Mouse (Mus musculus) lung, postnatal 25 days (tissue): ENCODE measurements around the gene Cacna1h.

ENCODE experiments used
- DNase-seq: peaks from one replicate; pipeline ENCODE4 v3.0.0; 2022; ENCODE audit warnings: low spot score

Cacna1h gene

DNA sequence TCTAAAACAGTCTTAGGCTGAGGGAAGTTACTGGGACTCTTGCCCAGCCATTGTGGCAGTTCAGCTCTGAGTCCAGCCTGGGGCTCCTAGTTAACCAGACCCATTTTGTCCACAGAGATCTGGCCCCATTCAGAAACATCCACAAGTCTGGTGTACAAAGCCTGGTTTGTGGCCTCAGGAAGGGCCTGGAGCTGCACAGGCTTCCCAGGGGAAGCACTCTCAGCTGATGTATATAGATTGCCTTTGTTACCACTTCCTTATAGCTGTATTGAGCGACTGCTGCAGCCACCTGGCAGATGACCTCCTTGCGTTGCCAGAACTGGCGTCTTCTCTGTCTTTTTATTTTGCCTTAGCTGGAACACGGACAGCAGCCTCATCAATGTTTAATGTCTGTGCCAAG is 11.5 kb upstream of the Cacna1h start:
- no peak for DNase-seq

DNA sequence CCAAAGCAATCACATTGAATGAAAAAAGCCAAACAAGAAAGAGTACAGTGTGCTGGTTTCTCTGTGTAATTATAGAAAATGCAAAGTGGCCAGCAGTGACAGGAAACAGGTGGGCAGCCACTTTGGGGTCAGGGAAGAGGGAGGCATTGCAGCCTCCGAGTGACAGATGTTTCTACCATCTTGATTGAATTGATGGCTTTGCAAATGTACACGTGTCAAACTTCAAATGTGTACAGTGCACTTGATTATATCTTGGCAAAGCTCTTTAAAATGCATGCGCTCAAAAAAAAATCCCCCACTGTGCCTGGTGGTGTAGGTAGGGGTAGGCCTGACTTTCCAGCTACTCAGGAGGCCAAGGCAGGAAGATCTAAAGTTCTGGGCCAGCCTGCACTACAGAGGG is 9.3 kb upstream of the Cacna1h start:
- no peak for DNase-seq

DNA sequence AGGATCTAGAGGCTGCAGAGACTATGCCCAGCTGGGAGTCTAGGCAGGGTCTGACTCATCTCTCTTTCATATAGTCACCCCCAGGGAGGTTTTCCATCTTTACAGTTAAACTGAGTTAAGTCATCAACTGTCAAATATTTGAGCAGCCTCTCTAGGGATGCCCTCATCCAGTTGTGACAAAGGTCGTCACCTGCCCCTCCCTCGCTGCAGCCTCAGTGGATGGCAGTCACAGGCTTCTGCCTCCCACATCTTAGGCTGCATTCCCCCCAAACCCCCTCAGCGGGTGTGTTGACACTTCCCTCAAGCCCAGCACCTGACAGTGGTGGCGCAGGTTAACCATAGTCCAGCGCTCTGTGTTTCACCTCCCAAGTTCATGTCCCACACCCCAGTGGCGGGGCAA is 7.8 kb upstream of the Cacna1h start:
- DNase-seq: no peak

DNA sequence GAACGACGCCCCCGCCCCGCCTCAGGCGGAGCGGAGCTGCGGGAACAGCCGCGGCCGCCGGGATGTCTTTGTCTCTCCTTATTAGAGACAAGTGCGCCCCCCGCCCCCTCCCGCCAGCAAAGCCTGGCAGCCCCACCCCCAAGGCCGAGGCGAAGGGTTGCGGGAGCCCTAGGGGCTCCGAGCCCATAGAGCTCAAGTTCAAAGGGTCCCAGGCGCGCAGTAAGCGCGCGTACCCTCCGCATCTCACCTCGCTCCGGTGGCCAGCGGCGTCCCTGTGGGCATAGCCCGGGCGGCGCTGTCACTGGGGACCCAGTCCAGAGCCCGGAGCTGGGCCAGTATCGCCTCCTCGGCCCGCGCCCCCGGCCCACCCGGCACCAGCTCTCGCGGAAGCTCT is 363 bp downstream of the Cacna1h start:
- no peak for DNase-seq

DNA sequence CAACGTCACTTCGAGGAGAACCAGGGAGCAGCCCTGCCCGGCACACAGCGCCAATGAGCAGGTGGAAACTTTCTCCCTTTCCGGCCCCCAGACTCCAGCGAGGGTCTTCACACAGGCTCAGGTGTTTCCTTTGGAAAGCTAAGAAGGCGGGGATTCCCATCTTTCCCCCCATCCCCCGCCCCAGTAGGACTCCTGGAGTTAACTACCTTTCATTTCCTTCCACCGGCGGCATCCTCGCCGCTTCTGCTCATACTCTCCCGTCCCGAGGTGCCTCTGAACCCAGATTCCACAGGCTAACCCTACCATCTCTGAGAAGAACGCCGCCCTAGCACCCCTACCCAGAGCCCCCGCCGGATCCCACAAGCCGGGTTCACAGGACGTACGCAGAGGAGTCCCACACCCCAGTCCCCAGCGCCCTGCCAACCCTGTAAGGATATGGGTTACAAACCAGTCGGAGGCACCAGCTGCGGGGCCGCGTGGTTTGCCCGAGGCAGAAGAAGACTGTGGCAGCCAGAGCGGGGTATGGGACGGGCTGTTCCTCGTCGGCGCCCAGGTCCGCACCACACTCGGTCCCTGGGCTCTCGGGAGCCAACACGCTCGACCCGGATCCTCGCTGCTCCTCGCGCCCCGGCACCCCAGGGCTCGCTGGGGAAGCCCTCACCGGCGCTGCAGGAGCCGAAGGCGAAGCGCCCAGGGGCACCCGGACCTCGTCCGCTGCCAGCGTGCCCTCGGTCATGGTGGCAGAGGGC is 976 bp downstream of the Cacna1h start:
- DNase-seq: no peak

DNA sequence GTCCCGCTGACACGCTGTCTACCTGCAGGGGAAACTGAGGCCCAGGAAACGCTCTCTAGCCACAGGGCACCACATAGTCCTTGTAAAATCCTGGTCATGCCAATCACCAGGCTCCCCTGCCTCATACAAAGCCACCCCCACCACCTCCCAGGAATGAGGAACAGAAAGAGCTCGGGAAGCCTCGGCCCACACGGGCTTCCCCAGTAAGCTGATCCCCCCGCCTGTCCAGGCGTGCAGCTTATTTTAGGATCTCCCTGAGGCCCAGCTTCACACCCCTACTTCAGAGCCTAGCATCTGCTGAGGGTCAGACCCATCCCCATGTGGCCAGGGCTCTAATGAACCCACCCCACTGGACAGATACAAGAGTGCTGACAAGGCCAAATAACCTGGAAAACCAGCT is 3.0 kb downstream of the Cacna1h start:
- no peak for DNase-seq

DNA sequence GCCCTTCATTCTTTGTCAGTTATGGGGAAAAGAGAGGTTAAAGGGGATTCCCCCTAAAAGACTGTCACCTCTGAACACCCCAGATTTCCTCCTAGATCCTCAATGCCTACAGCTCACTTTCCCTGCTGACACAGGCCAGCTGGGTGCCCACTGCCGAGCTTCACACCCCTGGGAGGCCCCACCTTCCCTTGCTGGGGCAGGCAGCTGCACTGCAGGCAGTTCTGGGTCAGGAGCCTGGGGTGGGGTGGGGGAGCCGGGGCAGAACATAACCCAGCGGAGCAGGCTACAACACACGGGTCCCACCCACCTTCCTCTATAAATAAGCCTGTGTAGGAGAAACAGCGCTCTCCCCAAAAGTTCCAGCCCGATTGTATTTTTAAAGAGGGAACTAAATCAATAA is 3.7 kb downstream of the Cacna1h start:
- no peak for DNase-seq

DNA sequence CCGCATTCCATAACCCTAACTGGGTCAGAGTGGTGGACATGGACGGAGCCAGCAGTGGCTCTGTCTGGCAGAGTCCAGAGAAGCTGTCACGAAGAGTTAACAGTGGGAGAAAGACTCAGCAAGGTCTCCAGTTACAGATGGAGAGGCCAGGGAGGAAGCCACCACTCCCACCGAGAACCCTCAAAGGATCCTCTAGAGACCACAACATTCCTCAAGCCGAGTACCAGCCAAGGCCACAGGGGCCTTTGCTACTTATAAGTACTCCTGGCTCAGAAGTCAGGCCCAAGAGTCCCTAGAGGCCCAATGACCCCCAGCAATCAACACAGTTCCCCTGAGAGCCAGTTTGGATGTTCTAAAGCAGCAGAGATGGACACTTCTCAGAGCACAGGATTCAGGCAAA is 4.3 kb downstream of the Cacna1h start:
- no peak for DNase-seq

DNA sequence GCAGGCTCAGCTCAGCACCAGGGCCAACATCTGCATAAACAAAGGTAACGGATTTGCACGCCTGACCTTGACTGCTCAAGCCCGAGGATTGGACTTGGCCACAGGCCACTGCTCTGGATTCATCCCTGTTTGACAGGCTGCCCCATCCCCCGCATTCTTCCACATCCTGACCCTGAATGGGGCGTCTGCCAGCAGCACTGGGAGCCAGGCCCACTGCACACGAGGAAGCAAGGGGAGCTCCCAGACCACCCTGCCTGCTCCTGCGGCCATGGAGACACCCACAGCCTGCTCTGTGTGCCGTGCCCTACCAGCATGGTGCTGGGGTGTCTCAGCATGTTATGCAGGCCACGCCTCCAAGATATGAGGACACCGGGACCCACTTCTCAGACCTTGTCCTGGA is 6.1 kb downstream of the Cacna1h start:
- DNase-seq: no peak

DNA sequence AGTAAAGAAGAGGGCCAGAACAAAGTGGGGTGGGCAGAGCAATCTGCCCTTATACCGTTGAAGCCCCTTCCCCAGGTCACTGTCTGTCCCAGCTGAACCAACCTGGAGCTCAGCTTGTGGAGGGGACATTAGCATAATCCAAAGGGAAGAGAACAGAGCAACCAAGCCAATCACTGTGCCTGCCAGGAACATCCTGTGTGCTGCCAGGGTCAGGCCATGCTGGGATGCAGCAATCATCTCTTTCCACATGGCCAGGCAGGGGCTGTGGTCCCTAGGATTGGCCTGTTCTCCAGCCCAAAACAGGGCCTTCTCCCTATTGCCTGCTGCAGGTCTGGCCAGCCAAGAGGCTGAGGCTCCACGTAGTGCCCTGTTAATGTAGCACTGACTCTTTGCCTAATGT is 7.6 kb downstream of the Cacna1h start:
- no peak for DNase-seq

DNA sequence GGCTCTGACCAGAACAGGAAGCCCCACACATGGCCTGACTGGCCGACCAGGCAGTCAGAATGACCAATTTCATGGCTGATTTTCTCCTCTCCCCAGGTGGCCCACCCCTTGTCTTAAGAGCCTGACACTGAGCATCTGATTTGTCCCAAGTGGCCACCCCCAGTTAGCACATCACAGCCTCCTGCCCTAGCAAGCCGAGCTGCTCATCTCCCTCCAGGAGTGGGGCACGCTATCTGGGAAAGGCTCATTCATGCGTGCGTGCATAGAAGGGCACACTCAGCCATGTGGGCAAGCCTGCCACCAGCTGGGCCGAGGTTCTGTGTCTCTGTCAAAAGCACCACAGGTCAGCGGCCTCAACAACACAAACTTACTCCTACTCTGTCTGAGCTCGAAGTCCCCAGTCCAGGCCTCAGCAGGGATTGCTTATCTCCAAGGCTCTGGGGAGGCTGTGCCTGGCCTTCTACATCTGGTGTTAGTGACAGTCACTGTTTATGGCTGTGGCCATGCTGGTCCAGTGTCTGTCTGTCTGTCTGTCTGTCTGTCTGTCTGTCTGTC is 9.0 kb downstream of the Cacna1h start:
- no peak for DNase-seq

DNA sequence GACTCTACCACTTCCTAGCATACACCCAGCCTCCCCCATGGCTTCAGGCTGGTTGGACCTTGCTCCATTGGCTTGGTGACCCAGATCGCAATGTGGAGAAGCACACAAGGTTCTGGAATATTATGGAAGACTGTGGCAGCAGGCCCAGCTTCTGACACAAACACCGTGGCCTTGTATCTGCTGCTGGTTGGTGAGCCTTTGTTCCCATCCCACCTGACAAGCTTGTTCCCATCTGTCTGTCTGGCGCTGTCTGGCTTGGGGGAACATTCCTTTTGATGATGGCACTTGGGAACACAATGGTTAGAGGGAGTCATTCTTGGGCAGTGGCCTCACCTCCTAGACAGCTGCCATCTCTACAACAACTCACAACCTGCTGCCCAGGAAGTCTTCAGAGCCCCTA is 12.6 kb downstream of the Cacna1h start:
- DNase-seq: no peak

DNA sequence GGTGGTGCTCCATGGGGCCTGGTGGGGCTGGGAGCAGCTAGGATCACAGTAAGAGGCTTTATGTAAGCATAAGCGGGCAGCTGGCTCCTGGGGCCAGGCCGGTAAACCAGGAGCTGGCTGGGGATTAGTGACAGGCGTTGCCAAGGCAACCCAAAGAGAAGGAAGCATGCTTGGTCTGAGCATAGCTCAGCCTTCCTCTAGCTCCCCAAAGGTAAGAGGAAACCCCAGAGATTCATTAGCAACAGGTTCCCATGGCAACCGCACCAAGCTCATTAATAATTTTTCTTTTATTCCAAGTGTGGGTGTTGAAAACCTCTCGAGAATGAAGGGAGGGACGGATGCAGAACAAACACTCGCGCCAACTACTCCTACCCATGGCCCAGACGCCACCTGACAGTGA is 14.7 kb downstream of the Cacna1h start:
- no peak for DNase-seq

DNA sequence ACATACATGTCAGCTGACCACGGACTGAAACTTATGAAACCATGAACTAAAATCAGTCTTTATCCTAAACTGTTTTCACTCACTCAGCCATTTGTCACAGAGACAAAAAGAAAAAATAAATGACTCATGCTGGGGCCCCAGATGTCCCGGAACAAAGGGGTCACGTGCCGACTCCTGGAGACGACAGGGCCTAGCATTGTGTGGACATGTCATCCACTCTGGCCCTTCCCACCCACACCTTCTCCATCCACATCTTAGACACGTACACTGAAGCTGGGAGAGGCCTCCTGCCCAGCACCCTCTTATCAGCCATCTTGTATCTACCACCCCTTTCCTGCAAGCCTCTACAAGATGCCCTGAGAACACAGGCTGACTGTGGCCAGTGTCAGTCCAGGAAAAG is 15.6 kb downstream of the Cacna1h start:
- DNase-seq: no peak

DNA sequence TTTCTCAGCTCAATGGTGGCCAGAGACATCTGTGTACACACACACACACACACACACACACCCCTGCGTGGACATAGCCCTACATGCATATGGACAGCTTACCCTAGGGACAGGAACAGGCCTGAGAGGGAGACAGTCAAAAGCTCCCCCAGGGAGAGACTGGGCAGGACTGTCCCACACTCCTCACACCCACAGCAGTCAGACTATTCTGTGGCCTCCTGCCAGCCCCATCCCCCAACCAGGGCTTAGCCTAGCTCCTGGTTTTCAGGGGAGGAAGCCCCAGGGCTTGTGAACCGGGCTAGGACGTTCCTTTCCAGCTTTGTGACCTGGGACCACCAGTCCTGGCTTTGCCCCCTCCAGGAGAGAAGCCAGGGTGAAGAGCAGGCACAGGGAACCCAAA is 17.4 kb downstream of the Cacna1h start:
- DNase-seq: no peak

DNA sequence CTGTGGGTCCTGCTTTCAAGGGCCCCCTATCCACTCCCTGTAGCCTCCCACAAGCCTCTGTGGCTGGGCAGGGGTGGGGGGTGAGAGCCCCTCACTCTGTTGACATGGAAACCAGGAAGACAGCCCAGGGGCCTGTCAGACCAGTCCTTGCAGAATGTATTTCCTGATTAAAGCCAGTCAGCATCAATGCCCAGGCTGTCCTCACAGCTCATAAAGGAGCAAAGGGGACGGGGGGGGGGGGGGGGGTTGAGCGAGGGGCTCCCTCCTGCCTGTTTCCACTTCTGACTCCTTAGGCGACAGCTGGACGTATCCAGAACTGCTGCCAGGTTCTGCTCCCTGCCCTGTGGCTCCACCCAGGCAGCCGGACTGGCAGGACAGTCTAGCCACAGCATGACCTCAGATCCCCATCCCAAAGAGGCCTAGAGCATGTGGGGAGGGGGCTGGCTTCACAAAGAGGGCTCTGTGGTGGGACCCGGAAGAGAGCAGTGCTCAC is 18.1 kb downstream of the Cacna1h start:
- no peak for DNase-seq

DNA sequence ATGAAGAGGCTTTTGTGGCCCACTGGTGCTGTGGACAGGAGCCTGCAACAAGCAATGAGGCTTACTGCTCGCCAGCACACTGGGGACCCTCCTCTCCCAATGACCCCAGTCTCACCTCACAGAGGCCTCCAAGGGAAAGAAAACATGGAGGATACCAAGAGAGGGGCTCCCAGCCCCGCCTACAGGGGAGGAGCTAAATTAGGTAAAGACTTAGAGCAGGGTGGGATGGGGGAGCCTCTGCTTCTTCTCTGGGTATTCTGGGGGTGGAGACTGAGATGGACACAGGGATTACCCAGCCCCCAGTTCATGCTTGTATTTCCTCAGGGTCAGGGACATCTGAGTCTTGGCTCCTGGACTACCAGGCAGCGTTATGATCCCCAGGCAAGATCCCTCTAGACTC is 18.7 kb downstream of the Cacna1h start:
- DNase-seq: no peak

DNA sequence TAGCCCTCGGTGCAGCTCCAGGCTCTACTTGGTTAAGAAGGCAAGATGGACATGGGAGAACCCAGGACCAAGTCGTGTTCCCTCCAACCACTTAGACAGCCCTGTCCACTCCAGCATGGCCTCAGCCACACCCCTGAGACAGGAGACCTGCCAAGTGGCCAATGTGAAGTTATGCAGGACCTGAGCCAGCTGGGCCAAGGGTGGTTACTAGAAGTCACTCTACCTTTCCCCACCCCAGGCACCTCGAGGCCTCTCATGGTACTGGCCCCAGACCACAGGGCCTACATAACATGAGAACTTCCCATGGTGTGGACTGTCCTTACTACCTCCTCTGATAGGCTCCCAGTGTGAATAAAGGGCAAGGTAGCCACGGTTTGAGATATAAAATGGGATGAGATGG is 19.4 kb downstream of the Cacna1h start:
- peak; percentile 12 for DNase-seq

DNA sequence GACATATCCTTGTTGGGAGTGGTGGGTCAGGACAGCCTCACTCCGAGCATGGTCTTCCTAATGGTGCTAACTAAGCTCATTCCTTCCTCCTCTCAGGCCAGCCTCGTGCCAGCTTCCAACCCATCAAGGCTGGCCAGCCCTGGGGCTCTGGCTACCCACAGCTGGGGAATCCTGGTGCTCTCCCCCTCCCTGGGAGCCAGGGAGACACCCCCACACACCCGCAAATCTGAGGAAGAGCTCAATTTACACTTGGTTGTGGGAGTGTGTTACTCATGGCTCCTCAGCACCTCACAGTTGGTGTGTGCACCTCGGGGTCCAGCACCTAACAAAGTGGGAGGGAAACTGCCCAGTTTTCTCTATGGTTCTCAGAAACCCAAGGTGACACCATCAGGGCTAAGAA is 22.3 kb downstream of the Cacna1h start:
- DNase-seq: no peak

DNA sequence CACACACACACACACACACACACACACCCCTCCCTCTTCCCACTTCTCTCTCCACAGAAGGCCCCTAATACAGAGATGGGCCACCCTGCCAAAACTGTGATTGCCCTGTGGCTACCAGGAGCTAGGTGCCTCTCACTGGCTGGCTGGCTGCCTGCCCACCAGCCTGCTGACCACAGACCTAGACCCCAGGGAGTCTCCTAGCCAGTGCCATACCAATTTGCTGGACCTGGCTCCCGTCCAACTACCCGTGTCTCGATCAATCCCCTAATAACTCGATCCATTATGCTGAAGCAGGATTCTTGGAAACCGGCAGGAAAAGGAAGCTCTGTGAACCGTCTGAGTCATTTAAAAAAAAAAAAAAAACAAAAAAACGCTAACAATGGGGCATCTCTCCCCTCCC is 22.8 kb downstream of the Cacna1h start:
- no peak for DNase-seq

DNA sequence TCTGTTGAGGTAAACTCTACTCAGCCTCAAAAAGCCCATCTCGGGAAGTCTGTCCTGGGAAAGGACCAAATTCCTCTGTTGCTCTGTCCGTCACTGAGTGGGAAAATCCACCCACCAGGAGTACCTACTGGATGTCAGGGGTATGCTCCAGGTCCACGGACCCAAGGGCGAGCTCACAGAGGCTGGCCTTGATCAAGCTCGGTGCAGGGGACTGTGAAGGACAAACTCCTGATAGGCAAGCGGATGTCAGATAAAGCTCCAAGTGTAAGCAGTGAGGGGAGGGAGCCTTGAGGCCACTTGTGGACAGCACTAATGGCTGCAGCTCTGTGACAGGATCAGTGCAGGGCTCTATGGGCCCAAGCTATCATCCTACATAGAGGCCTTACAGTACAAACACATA is 23.4 kb downstream of the Cacna1h start:
- DNase-seq: no peak

DNA sequence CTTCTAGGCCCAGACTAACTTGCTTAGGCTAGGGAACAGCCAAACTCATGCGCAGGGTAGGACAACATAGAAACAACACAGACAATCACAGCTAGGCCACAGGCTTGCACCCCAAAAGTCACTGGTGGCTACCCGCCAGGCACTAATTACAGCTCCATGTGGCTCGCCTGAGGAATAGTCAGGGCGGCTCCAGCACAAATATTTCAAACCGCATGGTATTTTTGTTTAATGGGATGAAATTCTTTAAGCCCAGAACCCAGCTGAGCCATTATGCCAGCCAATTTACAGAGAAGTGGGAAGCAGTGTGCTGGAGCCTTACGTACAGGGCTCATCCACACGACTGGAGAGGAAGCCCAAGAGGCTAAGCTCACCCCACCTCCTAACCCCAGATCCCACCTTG is 24.0 kb downstream of the Cacna1h start:
- no peak for DNase-seq

DNA sequence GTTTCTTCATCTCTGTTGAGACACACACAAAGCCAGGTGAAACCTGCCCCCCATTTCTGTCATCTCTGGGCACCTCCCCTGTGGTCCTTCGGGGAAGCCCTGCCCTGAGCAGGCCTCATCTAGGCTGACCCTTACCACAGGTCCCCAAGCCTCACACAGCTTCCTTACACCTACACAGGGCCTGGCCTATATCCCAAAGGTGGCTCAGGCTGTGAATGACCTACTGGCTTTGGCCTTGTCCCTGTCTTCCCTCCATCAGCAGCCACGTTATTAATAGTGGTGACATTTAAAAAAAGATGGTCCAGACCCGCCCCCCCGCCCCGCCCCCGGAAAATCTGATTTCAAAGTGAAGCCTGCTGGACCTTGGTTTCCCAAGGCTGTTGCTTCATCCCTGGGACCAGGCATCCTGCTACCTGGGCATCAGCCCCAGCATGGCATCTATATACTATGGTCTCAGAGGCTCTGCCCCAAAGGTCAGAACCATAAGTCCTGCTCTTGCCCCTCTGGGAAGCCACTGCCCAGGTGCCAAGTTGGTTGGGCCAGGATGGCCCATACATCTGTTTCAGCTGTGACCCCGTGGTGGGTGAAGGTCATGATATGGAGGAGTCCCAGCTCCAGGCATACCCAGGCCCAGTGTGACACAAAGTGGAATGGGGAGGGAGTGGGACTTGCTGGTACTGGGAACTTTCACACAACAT is 25.1 kb downstream of the Cacna1h start:
- no peak for DNase-seq

DNA sequence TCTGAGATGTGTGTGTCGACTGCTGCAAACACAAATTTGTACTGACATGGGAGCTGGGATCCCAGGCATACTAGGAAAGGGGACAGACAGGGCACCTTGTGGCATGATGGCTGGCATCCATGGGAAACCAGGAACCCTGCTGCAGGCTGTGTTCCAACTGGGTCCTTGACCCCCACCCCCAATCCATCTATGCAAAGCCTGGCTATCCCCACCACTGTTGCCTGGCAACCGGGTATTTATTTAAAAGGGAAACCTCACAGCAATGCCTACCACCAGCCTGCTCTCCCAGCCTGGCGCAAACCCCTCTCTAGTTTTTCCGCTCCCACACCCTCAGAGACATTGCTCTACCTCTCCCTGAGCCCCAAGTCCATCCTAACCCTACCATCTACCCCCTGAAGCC is 26.2 kb downstream of the Cacna1h start:
- DNase-seq: no peak
